Mouse (Mus musculus): ENCODE results near the gene Cyp1a1. TPM values are rescaled to one million over a fixed set of nuclear protein-coding genes. Genes with fewer than 3 reads are reported as not detected.

Cyp1a1 gene
- polyA plus RNA-seq, 2 experiments: 0.04 TPM; not detected in 1

DNA sequence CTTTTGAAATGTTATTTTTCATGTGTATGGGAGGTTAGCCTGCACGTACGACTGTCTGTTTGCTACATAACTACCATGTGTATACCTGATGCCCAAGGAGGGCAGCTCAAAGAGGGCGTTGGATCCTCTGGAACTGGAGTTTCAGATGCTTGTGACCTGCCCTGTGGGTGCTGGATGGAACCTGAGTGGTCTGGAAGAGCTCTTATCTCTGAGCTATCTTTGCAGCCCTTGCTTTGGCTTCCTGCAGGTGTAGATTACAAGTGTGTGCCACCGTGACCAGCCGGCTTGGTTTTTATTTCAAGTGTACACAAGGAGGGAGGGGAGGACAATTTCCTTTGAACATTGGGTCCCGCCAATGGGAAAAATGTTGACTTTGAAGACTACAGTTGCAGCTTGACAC lies 27.2 kb upstream of the Cyp1a1 start:
- Histone ChIP-seq H3K36me3 (ENCODE audit: control insufficient read depth, insufficient read depth, low read length) (no peaks in the 10 kb centered on the region), H3K4me2 (replicated peaks; ENCODE audit: low read depth, low read length, severe bottlenecking) (no peak overlapping the region), H3K9ac (ENCODE audit: low read depth, low read length, severe bottlenecking) (no peak overlapping the region), H3K27me3 (ENCODE audit: control insufficient read depth, insufficient read depth, low read length) (no peaks in the 10 kb centered on the region), H3K4me1 (ENCODE audit: control insufficient read depth, insufficient read depth, low read length) (peaks cover 2% of the 10 kb centered on the region; the same call in 1 of the 2 replicates), H3K27ac (replicated peaks; ENCODE audit: low read depth, low read length) (no peak overlapping the region), H3K9me3 (ENCODE audit: control insufficient read depth, low read length) (no peaks in the 10 kb centered on the region), H3K4me3 (replicated peaks; ENCODE audit: low read length) (no peak overlapping the region)
- TF ChIP-seq POLR2A (IDR thresholded peaks at IDR 0.05; ENCODE audit: borderline replicate concordance, extremely low read depth, insufficient read depth, insufficient read length): no peak
- ATAC-seq (ENCODE audit: low FRiP score, low read depth): no peak
- no peak for DNase-seq (ENCODE audit: low spot score)
- WGBS: 72% methylated on average over 6 of the region's 6 CpGs

DNA sequence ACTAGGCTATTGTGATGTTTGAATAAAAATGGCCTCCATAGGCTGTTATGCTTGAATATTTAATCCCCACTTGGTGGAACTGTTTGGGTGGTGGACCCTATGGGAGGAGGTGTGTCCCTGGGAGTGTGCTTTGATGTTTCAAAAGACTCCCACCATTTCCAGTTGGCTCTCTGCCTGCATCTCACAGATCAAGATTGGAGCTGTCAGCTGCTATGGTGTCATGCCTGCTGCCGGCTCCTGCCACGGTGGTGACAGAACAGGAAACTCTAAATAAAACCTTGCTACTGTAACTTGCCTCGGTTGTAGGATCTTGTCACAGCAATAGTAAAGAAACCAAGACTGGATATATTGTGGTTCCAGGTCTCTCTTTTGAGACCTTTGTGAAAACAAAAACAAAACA lies 26.2 kb upstream of the Cyp1a1 start:
- H3K4me2 ChIP-seq (replicated peaks; ENCODE audit: low read depth, low read length, severe bottlenecking): no peak overlapping the region
- ATAC-seq (ENCODE audit: low FRiP score, low read depth) (no peak), DNase-seq (ENCODE audit: low spot score) (no peak)
- no peaks in the 10 kb centered on the region for H3K4me1 ChIP-seq (ENCODE audit: control insufficient read depth, insufficient read depth, low read length)
- H3K9me3 ChIP-seq (ENCODE audit: control insufficient read depth, low read length): no peaks in the 10 kb centered on the region
- 62% methylated on average over 3 of the region's 3 CpGs for WGBS
- no peak overlapping the region for H3K9ac ChIP-seq (ENCODE audit: low read depth, low read length, severe bottlenecking)
- H3K27me3 ChIP-seq (ENCODE audit: control insufficient read depth, insufficient read depth, low read length): no peaks in the 10 kb centered on the region
- no peak overlapping the region for H3K4me3 ChIP-seq (replicated peaks; ENCODE audit: low read length)
- no peak for TF ChIP-seq POLR2A (IDR thresholded peaks at IDR 0.05; ENCODE audit: borderline replicate concordance, extremely low read depth, insufficient read depth, insufficient read length)
- H3K27ac ChIP-seq (replicated peaks; ENCODE audit: low read depth, low read length): no peak overlapping the region
- no peaks in the 10 kb centered on the region for H3K36me3 ChIP-seq (ENCODE audit: control insufficient read depth, insufficient read depth, low read length)

DNA sequence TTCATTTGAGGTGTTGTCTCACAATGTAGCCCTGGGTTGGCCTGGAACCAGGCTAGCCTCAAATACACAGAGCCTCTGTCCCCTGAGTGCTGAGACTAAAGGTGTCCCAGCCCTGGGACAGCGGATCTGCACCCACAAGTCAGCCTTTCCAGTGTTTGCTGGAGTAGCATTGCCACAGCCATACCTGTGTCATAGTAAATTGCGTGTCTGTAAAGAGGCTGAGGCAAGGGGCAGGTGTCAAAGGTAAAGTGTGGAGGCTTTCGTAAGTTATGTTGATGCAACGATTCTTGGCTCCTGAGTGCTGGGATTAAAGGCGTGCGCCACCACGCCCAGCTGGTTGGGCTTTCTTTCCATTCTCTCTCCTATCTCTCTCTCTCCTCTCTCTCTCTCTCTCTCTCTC lies 23.1 kb upstream of the Cyp1a1 start:
- Histone ChIP-seq H3K4me3 (replicated peaks; ENCODE audit: low read length) (no peak overlapping the region), H3K36me3 (ENCODE audit: control insufficient read depth, insufficient read depth, low read length) (no peaks in the 10 kb centered on the region), H3K9me3 (ENCODE audit: control insufficient read depth, low read length) (no peaks in the 10 kb centered on the region), H3K9ac (ENCODE audit: low read depth, low read length, severe bottlenecking) (no peak overlapping the region), H3K4me2 (replicated peaks; ENCODE audit: low read depth, low read length, severe bottlenecking) (no peak overlapping the region), H3K27me3 (ENCODE audit: control insufficient read depth, insufficient read depth, low read length) (no peaks in the 10 kb centered on the region), H3K4me1 (ENCODE audit: control insufficient read depth, insufficient read depth, low read length) (no peaks in the 10 kb centered on the region), H3K27ac (replicated peaks; ENCODE audit: low read depth, low read length) (no peak overlapping the region)
- 56% methylated on average over 7 of the region's 7 CpGs for WGBS
- TF ChIP-seq POLR2A (IDR thresholded peaks at IDR 0.05; ENCODE audit: borderline replicate concordance, extremely low read depth, insufficient read depth, insufficient read length): no peak
- no peak for ATAC-seq (ENCODE audit: low FRiP score, low read depth)
- no peak for DNase-seq (ENCODE audit: low spot score)

DNA sequence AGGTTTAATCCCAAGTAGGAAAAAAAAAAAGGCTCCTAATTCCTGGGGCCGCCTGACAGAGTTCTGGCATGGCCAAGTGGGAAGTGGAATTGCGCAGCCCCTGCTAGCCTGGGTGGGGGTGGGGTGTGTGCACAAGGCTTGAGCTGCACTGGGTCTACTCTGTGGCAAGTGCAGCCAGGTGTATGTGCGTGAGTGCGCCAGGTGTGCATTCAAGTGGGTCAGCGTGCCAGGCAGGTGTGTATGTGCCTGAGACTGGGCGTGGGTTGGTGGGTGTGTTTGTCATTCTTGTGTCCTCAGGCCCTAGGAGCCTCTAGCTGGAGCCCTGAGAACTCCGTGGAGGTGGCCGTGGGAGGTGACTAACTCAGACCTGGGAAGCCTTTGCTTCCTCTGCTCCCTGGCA lies 21.2 kb upstream of the Cyp1a1 start:
- 80% methylated on average over 8 of the region's 8 CpGs for WGBS
- no peak overlapping the region for H3K4me3 ChIP-seq (replicated peaks; ENCODE audit: low read length)
- ATAC-seq (ENCODE audit: low FRiP score, low read depth): no peak

DNA sequence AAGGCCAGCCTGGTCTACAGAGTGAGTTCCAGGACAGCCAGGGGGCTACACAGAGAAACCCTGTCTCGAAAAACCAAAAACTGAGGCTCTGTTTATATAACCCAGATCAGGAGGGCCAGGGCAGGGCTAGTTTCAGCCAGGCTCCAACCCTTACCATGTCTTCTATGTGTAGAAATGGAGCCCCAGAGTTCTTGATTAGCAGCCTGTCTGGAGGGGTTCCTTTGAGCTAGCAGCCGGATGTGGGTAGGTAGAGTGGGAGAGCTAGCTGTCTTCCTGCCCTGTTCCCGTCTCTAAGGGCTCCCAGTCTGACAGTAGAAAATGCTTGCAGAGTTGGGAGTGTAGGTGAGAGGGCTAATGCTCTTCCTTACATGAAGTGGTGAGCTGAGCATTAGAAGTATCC lies 20.6 kb upstream of the Cyp1a1 start:
- Histone ChIP-seq H3K36me3 (ENCODE audit: control insufficient read depth, insufficient read depth, low read length) (no peaks in the 10 kb centered on the region), H3K4me3 (replicated peaks; ENCODE audit: low read length) (no peak overlapping the region), H3K27me3 (ENCODE audit: control insufficient read depth, insufficient read depth, low read length) (no peaks in the 10 kb centered on the region), H3K9ac (ENCODE audit: low read depth, low read length, severe bottlenecking) (no peak overlapping the region), H3K9me3 (ENCODE audit: control insufficient read depth, low read length) (no peaks in the 10 kb centered on the region), H3K4me2 (replicated peaks; ENCODE audit: low read depth, low read length, severe bottlenecking) (no peak overlapping the region), H3K4me1 (ENCODE audit: control insufficient read depth, insufficient read depth, low read length) (no peaks in the 10 kb centered on the region), H3K27ac (replicated peaks; ENCODE audit: low read depth, low read length) (no peak overlapping the region)
- 81% methylated on average over 3 of the region's 3 CpGs for WGBS
- no peak for ATAC-seq (ENCODE audit: low FRiP score, low read depth)
- no peak for TF ChIP-seq POLR2A (IDR thresholded peaks at IDR 0.05; ENCODE audit: borderline replicate concordance, extremely low read depth, insufficient read depth, insufficient read length)
- no peak for DNase-seq (ENCODE audit: low spot score)

More for the DNA sequence above, 21.2 kb upstream of the Cyp1a1 start:
- Histone ChIP-seq H3K27ac (replicated peaks; ENCODE audit: low read depth, low read length) (no peak overlapping the region), H3K36me3 (ENCODE audit: control insufficient read depth, insufficient read depth, low read length) (no peaks in the 10 kb centered on the region), H3K27me3 (ENCODE audit: control insufficient read depth, insufficient read depth, low read length) (no peaks in the 10 kb centered on the region), H3K9me3 (ENCODE audit: control insufficient read depth, low read length) (no peaks in the 10 kb centered on the region), H3K4me2 (replicated peaks; ENCODE audit: low read depth, low read length, severe bottlenecking) (no peak overlapping the region), H3K9ac (ENCODE audit: low read depth, low read length, severe bottlenecking) (no peak overlapping the region), H3K4me1 (ENCODE audit: control insufficient read depth, insufficient read depth, low read length) (no peaks in the 10 kb centered on the region)
- no peak for TF ChIP-seq POLR2A (IDR thresholded peaks at IDR 0.05; ENCODE audit: borderline replicate concordance, extremely low read depth, insufficient read depth, insufficient read length)
- DNase-seq (ENCODE audit: low spot score): no peak

DNA sequence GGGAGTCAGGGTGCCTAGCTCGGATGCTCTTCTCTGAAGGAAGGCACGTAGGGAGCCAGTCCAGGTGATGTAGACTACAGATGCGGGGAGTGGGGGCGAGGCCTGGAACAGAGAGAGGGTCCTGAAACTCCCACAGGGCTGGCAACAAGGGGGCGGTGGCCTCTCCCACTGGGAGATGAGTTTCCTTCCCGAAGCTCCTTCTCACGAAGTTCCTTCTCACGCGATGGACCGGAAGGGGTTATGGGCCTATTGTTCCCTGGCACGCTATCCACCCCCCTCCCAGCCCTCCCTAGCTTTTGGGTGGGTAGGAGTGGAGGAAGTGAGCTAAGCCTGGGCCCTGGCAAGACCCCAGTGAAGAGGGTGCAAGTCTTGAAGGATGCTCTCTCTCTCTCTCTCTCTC lies 19.9 kb upstream of the Cyp1a1 start:
- Histone ChIP-seq H3K4me2 (replicated peaks; ENCODE audit: low read depth, low read length, severe bottlenecking) (no peak overlapping the region), H3K4me3 (replicated peaks; ENCODE audit: low read length) (no peak overlapping the region), H3K27ac (replicated peaks; ENCODE audit: low read depth, low read length) (no peak overlapping the region), H3K36me3 (ENCODE audit: control insufficient read depth, insufficient read depth, low read length) (no peaks in the 10 kb centered on the region), H3K9me3 (ENCODE audit: control insufficient read depth, low read length) (no peaks in the 10 kb centered on the region), H3K9ac (ENCODE audit: low read depth, low read length, severe bottlenecking) (no peak overlapping the region), H3K27me3 (ENCODE audit: control insufficient read depth, insufficient read depth, low read length) (no peaks in the 10 kb centered on the region), H3K4me1 (ENCODE audit: control insufficient read depth, insufficient read depth, low read length) (no peaks in the 10 kb centered on the region)
- whole genome bisulfite sequencing: 65% methylated on average over 11 of the region's 11 CpGs
- DNase-seq (ENCODE audit: low spot score) (no peak), ATAC-seq (ENCODE audit: low FRiP score, low read depth) (no peak)
- no peak for TF ChIP-seq POLR2A (IDR thresholded peaks at IDR 0.05; ENCODE audit: borderline replicate concordance, extremely low read depth, insufficient read depth, insufficient read length)

Measured in limb, embryonic 14.5 days (tissue).